Mouse (Mus musculus): ENCODE results near the gene 1810010D01Rik.

The 1810010D01Rik gene

DNA sequence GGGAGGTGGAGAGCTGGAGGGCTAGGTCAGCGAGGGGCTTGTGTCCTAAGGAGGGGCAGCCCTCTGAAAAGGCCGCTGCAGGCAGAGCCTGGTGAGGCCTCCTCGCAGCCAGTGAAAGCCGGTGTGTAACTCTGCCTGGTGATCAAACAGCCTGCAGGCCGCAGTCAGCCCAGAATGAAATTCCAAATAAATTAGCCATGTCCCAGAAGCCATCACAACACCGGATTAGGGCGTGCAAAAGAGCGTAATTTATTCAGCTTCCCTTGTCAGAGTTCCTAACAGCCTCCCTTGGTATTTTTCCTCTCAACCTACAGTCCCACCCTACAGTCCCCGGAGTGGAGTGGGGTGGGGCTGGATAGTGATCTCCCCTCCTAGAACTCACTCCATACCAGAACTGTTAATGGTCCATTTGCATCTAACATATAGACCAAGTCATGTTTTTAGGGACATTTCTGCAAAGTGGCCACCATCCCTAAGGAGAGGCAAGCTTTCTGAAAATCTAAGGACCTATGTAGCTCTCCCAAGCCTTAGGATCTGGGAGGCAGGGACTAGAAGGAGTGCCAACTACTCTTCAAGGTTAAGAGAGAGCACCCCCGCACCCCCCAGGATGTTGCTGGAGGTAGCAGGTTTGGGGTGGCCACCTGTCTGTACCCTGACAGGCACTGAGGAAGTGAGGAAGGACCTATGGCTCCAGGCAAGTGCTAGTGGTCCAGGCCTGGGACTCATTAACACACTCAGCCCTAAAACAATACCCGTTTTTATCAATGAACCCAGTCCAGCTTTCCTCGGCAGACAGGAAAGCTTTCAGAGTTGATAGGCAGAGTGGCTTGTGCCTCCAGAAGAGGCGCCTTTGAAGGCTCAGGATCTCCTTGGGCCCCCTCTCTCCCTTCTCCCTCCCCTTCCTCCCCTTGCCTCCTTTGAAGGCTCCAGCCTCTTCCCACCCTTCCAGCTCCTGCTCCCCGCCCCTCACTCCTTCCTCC lies 4.1 kb upstream of the 1810010D01Rik start:
- no peak for DNase-seq (ENCODE audit: low spot score)

DNA sequence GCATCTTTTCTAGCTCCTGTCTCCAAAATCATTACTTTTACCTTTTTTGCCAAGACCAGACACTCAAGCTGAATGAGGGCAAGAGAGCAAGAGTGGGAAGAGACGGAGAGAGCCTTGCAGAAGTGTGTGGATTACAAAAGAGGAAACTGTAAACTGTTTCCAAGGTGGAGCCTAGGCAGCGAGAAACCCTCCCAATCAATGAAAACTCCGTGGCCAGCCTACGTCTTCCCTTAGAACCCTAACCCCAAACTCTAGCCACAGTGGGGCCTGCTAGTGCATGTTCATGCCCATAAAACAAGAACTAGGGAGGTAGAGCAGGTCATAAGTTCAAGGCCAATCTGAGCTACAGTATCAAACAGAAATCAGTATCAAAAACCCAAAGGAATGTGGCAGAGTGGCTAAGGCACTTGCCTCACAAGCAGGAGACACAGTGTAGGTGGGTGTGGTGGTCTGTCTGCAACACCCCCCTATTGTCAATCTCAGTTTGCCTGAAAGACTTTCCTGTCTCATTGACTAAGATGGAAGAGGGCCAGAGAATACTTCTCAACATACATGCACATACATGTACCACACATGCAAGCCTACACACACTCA lies 2.7 kb upstream of the 1810010D01Rik start:
- no peak for DNase-seq (ENCODE audit: low spot score)

DNA sequence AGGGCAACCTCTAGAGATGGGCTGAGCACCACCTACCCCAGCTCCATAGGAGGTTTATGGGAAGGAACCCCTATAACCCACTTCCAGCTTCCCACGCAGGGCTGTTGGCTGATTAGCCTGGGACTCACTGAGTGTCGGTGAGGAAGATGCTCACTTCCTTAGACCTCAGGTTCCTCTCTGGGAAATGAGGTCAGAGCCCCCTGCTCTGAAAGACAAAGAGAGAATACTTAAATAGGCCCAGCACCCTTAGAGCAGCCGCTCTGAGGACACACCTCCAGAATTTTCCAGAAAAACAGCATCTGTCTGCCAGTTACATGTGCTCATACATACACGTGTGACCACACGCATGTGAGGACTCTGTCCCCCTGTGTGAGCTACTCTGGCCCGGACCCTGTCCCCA lies 1.1 kb downstream of the 1810010D01Rik start:
- DNase-seq (ENCODE audit: low spot score) = no peak

DNA sequence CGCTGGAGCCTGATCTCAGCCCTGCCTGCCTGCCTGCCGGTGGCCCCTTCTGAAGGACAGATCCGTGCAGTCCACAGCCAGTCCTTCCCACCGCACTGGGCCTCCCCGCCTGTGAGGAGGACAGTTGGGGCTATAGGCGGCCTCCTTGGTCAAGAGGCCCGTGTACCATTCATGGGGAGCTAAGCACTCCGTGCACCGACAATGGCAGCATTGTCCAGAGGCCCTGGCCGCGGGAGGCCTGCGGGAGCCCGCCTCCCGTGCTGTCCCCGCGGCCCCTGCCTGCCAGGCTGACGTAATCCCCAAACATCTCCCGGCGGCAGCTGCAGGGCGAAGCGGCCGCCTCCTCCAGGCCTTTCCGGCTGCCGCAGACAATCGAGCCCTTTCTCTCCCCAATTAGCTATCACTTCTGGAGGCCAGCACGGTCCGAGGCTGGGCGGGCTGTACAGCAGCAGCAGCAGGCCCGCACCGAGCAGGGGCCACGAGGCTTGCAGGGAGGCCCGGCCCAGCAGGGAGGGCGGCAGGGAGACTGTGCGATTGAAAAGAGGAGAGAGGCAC lies 1.8 kb downstream of the 1810010D01Rik start:
- DNase-seq (ENCODE audit: low spot score) = no peak

DNA sequence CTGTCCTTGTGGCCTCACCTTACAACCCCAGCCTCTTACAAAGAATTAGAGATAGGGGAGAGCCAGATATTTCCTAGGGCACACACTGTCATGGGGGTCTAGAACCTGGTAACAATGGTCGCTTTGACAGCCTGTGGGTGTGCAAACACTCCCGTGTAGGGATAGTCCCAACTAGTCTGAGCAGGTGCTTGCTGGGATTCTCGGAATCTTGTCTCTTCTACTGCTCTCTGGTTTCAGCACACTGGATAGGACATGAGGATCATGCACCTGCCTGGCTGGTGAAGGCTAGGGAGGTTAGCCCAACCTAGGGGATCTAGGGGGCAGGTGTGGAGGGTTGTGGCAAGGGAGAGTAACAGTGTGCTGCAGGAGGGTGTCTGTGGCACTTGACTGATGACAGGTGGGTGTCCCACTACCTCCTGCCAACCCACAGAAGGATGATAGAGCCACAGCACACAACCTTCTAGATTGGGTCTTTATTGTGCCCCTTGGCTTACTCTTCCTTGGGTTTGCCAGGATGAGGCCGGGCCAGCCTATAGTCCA lies 2.5 kb downstream of the 1810010D01Rik start:
- no peak for DNase-seq (ENCODE audit: low spot score)

DNA sequence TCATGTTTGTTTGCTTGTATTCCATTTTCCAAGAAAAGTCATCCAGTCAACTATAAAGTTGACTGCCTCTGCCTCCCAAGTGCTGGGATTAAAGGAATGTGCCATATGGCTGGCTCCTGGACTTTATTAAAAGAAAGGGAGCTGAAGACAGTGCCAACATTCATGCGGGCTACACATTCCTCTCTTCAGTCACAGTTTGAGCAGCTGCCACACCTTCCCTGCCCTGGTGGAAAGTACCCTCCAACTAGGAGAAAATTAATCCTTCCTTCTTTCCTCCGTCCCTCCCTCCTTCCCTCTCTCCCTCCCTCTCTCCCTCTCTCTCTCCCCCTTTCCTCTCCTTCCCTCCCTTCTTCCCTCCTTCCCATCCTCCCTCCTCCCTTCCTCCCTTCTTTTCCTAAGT lies 8.2 kb downstream of the 1810010D01Rik start:
- DNase-seq (ENCODE audit: low spot score) = no peak

DNA sequence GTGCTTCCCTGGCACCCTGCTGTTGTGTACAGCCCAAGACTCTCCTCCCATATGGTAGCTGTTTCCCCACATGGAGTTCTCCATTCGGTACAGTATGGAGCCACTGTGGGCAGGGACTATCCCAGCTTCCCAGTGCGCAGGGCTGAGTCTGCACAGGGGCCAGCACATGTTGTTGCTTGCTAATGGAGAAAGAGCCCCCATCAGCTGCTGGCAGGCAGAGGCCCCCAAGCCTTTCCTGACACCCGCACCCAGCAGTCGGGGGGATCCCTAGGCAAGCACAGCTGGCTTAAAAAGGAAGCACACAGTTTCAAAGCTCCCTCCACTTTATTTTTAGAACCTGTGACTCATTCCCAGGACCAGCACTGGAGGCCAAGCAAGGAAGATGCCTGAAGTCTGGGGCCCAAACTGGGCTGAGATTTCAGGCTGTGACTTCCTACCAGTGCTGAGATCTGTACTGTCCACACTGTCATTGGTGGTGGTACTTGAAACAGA lies 9.7 kb downstream of the 1810010D01Rik start:
- DNase-seq (ENCODE audit: low spot score) = no peak

DNA sequence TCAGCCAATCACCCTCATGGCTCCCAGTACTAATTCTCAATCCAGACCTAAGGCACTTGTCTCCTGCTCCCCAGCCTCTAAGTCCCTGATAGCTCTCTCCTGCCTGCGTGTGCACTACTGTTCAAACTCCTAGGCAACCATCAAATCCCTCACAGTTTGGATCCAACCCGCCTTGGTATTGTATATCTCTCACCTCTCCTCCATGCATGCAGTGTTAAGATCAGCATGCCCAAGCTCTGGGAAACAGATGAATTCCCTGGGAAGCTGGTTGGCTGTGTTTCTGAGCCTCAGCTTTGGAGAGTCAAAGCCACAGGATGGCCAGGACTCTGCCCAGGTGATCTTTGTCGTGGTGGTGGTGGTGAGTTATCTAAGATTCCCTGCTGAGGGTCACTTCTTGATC lies 10.2 kb downstream of the 1810010D01Rik start:
- no peak for DNase-seq (ENCODE audit: low spot score)

DNA sequence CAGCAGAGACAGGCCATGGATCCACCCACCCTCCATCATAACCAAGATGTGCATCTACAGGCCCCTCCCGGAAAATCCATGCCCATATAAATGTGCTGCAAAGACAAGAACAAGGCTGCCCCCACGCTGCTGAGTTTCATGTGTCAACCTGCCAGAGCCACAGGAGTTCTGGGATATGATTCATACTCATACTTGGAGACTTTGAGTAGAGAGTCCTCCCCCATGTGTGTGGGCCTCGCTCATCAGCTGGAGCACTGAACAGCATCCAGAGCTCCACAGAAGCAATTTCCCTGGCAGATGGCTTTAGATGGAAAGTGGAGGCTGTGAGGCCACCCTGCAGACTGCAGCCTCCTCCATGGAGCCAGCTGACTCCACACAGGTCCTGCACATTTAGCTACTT lies 10.9 kb downstream of the 1810010D01Rik start:
- DNase-seq (ENCODE audit: low spot score) = no peak

DNA sequence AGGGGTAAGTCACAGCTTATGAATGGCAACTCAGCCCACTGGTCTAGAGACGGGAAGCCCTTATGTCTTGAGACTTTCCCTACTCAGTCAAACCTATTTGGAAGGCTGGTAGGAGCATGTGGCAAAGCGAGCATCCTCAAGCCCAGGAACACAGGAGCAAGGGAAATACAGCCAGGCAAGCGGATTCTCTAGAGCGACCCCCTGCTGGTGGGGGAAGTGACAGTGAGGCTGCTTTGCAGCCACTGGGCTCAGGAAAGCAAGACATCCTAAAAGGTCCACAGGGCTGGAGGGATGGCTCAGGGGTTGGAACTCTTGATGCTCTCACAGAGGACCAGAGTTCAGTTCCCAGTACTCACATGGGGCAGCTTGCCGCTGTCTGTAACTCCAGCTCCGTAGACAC lies 11.6 kb downstream of the 1810010D01Rik start:
- no peak for DNase-seq (ENCODE audit: low spot score)

DNA sequence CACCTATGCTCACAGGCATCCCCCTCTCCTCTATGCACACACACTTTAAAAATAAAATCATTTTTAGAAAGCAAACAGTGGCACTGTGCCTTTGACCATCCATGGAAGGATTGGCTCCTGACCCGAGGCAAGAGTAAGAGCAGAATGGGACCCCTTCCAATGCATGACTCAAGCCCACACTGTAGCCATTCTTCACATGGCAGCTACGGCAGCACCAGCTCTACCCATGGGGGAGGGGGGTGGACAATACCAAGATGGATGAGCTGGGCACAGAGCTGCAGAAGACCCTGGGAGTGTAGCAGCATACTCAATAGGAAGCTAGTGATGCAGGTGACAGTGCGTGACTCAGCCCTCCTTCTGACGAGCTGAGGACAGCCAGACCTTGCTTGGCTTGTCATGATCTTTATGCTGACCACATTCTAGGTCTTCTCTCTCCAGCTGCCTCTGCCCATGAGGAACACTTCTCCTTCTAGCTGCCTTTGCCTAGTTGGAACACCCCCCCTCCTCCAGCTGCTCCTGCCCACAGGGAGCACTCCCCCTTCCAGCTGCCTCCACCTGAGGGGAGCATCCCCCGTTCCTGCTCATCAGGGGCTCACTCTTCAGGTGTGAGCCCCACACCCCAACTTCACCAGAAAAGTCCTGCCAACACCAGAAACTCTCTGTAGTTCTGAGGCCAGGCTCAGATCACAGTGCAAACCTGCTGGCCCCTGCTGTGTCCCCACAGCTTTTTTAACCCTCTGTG lies 12.6 kb downstream of the 1810010D01Rik start:
- no peak for DNase-seq (ENCODE audit: low spot score)

DNA sequence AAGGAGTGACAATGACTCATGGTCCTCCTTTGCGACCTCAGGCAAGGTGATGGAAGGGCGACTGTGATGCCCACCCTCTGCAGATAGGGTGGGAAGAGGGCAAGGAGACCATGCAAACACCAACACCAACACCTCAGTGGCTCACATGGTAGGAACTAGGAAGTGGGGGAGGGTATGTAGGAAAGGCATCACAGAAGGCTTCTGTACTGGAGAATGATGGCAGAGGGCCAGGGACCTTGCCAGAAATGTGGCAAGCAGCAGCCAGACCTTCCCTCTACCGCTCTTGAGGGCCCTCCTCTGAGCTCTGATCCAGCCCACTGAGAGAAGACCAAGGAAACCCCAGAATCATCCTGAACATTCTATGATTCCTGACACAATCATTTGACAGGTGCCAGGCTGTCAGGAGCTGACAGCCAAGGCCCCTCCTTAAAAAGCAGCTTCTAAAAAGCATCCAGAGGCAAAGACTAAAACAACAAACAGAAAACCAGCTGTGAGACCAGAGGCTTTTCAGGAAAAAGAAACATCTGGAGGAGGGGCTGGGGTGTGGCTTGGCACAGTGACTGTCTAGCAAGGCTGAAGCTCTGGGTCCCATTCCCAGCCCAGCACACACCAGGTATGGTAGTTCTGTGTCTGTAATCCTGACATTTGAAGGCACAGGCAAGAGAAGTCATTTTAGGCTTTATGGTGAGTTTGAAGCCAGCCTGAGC lies 13.3 kb downstream of the 1810010D01Rik start:
- DNase-seq (ENCODE audit: low spot score) = no peak

DNA sequence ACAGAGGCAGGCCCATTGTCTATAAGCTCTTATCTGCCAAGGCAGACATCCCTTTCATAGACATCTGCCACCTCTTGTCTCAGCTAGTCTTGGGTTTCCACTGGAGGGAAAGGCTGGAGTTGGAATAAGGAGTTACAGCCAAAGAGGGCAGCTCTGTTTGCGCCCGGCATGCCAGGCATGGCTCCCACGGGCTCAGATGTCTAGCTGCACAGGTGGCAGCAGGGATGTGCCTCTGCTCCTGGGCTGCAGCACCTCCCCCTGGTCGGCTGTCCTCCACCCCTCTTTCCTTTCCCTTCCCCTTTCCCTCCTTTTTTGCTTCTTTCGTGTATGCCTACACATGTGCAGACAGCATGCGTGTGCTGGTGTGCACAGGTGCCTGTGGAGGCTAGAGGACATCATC lies 15.1 kb downstream of the 1810010D01Rik start:
- no peak for DNase-seq (ENCODE audit: low spot score)

DNA sequence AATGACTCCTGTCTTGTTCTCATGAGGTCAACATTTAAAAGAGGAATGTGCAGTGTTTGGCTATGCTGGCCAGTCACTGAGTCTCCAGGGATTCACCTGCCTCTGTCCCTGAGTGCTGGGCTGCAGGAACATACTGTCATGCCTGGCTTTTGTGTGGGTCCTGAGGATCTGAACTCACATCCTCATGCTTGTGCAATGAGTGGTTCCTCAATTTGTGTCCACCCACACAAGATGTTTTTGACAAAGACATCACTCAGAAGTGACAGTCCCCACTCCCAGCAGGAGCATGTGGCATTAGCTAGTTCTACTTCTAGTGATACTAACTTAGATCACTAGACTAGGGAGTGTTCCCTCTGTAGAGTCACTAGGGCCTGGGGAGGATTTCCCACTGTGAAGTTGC lies 17.4 kb downstream of the 1810010D01Rik start:
- no peak for DNase-seq (ENCODE audit: low spot score)

DNA sequence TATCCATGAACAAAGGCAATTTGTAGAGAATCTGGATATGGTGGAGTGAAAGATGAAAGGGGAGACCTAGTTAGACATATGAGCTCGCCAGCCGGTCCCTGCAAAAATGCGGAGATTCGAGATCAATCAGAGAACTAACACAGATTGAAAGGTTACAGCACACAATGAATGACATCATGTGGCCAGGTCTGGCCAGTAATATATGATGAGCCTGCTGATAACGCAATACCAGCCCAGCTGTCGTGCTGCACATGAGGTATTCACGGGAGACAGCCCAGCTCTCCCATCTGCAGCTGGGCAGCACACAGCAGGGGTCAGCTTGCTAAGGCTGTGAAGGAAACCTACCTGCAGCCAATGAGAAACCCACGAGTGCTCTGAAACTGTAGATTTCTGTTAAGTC lies 18.6 kb downstream of the 1810010D01Rik start:
- no peak for DNase-seq (ENCODE audit: low spot score)

DNA sequence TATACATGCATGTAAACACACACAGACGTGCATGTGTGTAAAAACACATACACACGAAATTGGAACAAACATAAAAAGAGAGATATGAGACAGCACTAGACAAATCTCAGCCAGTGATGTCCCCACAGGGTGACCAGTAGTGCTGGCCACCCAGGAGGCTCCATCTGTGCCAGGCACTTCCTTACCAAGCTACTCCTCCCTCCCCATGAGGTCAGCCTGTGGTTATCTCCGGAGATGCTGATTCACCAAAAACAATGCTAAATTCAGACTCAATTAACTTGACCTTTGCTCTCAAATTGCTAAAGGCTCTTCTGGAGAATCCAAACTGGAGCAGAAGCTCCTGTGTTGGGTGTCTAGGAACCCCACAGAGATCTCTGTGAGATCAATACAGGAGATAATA lies 20.1 kb downstream of the 1810010D01Rik start:
- no peak for DNase-seq (ENCODE audit: low spot score)

DNA sequence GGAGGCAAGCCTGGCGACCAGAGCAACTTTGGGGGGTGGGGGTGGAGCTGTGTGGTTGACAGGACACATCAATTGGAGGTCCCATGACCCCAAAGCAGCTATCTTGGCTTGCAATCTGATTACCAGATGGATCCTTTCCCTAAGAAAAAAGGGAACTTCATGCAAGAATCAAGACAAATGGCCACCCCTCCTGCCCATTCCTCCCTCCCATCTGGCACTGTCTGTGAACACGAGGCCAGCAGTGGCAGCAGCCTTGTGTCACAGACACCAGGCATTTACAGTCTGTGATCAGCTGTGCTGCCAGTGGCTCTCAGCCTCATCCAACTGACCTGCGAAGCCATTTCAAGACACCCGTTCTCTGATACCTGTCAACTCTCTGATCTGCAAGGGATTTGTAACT lies 25.5 kb downstream of the 1810010D01Rik start:
- no peak for DNase-seq (ENCODE audit: low spot score)

DNA sequence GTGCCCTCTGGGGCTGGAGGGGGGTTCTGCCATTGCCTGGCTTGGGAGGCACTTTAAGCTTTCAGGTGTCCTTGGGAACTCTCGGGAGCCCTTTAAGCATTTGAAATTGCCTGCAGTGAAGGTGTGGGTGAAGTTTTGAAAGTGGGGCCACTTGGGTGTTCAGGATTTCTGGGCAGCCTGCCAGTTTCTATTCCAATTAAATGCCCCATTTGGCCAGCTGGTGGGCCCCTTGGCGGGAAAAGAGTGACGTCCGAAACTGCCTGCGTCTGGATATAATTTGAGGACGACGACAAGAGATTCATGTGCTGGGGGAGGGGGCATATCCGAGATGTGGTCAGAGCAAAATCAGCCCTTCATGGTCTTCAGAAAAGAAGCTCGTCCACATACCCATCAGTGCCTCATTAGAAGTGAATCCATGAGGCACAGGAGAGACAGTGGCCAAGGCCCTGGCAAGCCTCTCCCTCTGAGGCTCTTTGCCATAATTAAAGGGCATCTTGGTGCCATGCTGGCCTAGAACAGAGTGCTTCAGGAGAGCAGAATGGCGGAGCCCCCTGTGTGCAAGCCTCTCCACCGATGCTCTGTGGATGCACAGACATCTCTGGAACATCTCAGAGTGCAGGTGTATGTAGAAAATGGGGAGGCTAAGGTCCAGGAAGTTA lies 26.4 kb downstream of the 1810010D01Rik start:
- DNase-seq (ENCODE audit: low spot score) = no peak

DNA sequence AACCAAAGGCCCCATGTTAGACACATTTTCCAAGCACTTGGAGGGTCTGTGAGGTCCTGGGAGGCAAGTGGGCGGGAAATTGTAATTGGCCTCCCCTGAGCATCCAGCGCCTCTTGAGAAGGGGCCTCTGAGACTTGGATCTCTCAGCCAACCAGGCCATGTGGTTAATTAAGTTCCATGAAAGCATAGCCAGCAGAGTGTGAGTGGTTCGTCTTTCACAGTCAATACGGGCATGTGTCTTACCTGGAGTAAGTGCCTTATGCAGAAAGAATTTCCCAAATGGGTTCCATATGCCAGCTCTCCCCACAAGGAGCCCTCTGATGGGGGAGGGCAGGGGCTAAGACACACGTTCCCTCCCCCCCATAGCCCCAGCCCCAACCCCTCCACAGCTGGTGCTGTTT lies 28.2 kb downstream of the 1810010D01Rik start:
- DNase-seq (ENCODE audit: low spot score) = no peak

DNA sequence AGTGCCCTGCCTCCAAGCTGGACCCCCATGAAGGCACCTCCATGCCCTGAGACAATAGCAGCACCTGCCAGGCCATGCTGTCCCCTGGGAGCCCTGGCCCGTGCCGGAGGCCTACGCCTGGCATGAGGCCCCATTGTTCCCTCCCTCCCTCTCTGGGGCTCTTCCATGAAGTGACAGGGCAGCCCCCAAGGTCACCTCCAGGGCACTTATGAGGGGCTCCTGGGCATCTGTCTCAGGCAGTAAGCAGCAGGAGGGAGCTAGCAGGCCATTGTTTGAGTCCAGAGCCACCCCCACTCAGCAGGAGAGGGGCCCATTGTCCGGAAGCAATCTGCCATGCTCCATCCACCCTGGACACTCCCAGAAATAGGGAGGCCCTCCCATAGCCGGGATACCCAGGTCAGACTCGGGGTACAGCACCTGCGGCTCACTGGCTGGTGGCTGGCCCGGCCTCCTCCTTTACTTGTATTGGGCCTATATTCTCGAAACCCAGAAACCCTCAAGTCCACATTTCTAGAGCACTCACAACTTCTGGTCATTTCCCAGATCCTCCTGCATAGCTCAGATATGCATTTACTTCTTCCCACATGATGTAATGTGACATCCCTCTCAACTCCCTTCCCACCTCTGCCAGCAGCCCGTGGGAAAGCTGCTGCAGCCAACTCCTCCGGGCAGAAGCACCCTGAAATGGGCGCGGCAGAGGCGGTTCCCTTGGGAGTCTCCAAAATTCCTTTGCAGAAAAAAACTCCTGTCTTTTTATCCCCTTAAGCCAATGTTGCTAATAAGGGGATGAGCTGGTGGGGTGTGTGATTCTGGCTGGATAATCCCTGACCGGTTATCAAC lies 30.9 kb downstream of the 1810010D01Rik start:
- no peak for DNase-seq (ENCODE audit: low spot score)
